Mouse (Mus musculus): ENCODE data around the gene Ppef2. TPM values are rescaled to one million over a fixed set of nuclear protein-coding genes. Genes with fewer than 3 reads are reported as not detected.

Gene Ppef2
- 0.80 and 0.96 TPM in 2 replicates for polyA plus RNA-seq (2012; rRNA removed)

GRCm38 (mm10) chr5:92256218-92256617, at the start of gene Ppef2:
Ppef2 (minus strand) TSS chr5:92256278.

GRCm38 (mm10) chr5:92277437-92278394, 21.6 kb upstream of the Ppef2 start, which contains the start of gene Naaa:
Naaa (minus strand) TSS chr5:92278170.

GRCm38 (mm10) chr5:92215308-92215707, 40.8 kb downstream of the Ppef2 start, which contains the start of gene U90926:
U90926 (minus strand) TSS chr5:92215408.

Other genes starting within 250 kb of the Ppef2 start
- 3.6 and 3.8 TPM in 2 replicates for gene Cdkl2, start 212.4 kb downstream of the Ppef2 start, polyA plus RNA-seq (2012; rRNA removed)
- 126 and 139 TPM in 2 replicates for gene G3bp2, start 172.6 kb downstream of the Ppef2 start, polyA plus RNA-seq (2012; rRNA removed)
- 45.0 and 46.4 TPM in 2 replicates for gene Uso1, start 118.3 kb downstream of the Ppef2 start, polyA plus RNA-seq (2012; rRNA removed)
- not detected in 2 replicates for gene U90926, start 40.9 kb downstream of the Ppef2 start, polyA plus RNA-seq (2012; rRNA removed)
- 13.2 and 15.2 TPM in 2 replicates for gene Naaa, start 21.9 kb upstream of the Ppef2 start, polyA plus RNA-seq (2012; rRNA removed)
- 21.2 and 23.2 TPM in 2 replicates for gene Sdad1, start 54.2 kb upstream of the Ppef2 start, polyA plus RNA-seq (2012; rRNA removed)
- 0.22 and 2.2 TPM in 2 replicates for gene Cxcl9, start 71.8 kb upstream of the Ppef2 start, polyA plus RNA-seq (2012; rRNA removed)
- gene Art3, start 75.5 kb upstream of the Ppef2 start, polyA plus RNA-seq (2012; rRNA removed) = 4.6 and 5.1 TPM in 2 replicates
- 10.4 and 31.7 TPM in 2 replicates for gene Cxcl10, start 92.6 kb upstream of the Ppef2 start, polyA plus RNA-seq (2012; rRNA removed)
- 62.5 and 71.3 TPM in 2 replicates for gene Nup54, start 178.9 kb upstream of the Ppef2 start, polyA plus RNA-seq (2012; rRNA removed)